Mouse (Mus musculus): ENCODE results near the gene Adcyap1. TPM values are rescaled to one million over a fixed set of nuclear protein-coding genes. Genes with fewer than 3 reads are reported as not detected.

The Adcyap1 gene
- not detected for polyA plus RNA-seq (2017; shearing (Covaris generic))

DNA sequence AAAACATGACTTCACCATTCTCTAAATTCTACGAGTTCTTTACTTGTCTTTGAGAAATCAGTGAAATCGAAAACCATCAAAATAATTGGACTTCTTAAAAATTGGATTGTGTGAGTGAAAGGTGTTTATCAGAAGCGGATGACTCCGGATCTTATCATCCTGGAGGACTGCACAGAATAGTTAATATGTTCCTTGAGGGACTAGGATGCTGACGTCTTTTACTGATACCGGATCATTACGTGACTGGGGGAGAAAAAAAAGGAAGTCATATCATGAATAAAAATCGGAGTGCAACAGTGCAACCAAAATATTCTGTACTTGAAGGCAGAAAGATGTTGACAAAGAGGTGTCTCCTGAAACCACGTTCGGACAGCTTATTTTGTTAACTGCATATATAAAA, at the start of gene Adcyap1:
Gene Adcyap1 (plus strand): TSS at position 301 of the 400 bp plus-strand sequence.
- no peak for ATAC-seq

DNA sequence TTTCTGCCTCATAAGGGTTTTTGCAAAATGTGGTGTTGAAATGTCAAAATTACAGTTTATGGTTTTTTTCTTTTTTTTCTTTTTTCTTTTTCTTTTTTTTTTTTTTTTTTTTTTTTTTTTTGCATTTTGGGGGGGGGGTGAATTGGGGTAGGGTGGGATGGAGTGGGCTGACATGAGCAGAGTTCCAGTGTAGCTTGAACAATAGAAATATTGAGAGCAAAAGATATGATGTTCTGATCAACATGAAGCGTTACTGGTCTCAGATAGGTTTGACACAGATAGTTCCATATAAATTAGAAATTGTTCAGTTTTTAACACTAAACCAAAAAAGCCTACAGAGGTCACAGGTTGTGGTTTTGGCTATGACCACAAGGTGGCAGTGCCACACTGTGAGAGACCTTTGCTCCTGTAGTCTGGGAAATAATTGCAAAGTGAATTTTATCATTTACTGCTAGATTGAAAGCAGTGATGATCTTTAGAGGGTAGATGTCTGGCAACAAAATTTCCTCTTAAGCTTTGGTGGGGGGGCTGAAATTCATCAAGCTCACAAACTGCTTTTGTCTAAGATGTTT, 40.5 kb upstream of the Adcyap1 start:
- ATAC-seq = peak; percentile 51

DNA sequence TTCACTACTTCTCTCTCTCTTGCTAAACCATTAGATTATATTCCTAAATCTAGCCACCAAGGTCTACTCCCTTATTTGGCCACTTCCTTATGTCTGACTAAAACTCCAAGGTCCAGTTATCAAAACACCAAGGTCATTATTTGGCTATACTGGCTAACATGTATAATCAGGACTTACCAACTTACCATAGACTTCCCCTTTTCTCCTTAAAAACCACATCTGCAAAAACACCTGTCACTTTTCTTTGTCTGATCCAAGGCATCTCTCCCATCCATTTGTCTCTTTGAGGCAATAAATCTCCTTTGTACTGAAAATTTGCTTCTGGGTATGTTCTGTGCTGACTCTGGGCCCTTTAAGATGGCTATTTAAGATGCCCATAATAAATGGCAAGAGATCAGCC, 29.2 kb upstream of the Adcyap1 start:
- ATAC-seq = no peak

DNA sequence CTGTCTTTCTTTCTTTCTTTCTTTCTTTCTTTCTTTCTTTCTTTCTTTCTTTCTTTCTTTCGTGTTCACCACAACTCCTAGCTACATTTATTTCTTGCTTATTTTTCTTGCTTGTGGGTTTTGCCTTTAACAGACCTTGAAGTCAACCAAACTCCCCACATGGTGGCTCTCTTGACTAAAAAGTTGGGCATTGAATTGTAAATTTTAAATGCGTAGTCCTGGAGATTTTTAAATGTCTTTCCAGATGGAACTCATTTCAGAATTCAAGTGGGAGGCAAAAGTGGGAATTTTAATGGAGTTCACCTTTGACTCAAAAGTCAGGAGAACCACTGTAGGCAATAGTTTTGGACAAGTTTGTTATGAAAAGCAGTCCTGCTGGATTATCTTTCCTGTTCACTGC, 2.0 kb upstream of the Adcyap1 start:
- ATAC-seq = no peak

DNA sequence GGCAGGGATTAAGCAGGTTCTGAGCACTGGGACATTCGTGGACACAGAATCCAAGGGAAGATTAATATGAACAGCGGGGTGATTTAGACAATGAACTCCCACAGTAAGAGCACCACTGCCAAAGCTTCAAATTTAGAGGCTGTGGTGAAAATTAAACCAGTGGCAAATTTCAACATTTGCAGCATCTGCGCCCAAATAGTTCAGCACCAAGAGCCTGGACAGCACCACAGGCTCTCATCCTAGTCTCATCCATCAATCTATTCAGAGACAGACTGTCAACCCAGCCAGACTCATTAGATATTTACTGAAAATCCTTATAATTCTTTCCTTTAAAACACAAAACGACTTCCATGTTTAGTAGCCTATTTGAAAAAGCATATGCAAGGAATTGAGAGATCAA, 604 bp upstream of the Adcyap1 start:
- ATAC-seq = no peak

DNA sequence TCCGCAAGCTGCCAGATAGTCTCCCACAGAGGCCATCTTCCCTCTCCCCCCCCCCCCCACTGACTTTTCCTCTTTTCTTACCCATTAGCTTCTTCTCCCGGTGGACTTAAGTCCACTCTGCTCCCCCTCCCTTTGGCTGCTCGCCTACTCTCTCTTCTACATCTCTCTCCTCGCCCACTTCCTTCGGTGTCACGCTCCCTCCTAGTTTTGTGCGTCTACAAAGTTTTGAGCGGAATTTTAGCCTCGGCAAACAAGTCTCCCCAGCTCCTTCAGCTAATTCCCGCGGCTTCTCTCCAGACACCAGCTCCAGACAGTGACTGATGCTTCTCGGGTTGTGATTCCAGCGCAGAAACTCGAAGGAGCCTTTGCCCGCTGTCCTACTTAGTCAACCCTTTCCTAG, 401 bp downstream of the Adcyap1 start:
- ATAC-seq = no peak

DNA sequence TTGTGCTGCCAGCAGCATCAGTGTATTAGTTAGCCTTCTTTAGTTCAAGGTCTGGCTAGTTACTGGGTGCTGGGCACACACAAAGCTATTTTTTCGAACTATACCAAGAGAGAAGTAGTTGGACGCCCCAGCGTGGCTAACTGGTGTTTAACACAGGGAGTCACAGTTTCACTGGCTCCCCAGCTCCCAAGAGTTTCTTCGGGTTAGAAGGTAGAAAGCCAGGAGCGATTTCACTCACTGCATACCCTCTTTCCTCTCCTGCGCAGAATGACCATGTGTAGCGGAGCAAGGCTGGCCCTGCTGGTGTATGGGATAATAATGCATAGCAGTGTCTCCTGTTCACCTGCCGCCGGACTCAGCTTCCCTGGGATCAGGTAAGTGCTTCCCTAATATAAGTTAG, 930 bp downstream of the Adcyap1 start:
- no peak for ATAC-seq

DNA sequence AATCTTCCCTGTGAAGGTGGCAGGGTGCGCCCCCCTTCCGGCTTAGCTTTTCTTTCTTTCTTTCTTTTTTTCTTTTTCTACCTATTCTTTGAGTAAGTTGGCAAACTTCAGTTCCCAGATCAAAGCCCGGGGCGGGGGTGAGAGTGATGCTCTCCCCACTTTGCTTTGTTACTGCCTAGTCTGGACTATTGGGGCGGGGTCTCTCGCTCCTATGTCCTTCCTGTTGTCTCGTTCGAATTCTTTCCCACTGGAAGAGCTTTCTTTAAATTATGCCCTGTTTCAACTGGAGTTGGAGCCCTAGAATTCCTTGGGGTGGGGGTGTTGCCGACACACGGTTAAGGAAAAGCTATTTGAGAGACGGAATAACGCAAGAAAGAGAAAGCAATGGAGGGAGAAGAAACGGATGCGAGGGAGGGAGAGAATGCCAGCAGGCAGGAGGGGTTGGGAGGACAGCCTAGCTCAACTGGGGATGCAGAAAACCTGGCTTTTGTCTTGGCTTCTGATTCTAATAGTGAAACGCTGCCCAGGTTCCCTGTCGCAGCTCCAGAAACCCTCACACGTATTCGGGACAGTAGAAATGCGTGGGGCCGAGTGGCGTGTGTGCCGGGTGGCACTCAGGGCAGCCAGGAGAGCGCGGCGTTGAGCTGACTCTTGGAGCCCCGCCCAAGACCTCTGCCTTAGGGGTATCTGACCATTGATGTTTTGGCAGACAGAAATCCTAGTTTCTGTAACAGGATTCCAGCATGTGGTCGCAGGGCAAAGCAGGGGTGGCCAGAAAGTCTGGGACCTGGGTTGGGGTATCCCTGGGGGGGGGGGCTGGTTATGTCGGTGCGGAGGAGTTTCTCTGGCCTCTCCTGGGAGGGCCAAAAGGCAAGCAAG, 1.8 kb downstream of the Adcyap1 start:
- no peak for ATAC-seq

DNA sequence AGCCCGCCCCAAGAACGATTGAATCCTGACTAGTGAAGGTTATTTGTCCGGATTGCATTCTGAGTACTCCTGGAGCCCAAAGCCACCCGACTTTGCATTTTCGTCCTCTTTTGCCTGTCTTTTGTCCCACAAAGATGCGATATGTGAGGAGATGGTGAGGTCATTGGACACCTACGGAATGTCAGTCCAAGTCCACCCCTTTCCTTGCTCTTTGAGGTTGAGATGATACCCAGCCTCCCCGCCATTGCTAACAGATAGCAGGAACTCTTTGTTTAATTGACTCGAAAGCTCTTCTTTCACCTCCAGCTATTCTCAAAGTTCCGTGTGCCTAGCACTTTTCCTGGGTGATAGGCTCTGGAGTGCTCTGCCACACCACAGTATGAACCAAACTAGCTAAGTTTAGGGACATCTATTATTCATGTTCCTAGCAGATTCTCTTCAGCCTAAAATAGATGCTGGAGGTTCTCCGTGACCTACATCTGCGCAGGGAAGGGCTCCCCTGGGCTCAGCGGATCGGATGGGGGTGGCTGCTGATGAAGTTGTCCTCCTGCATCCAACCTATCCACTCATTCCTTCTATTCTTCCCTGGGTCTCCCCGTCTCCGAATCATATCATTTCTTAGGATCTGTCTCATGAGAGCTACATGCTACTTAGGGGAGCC, 2.6 kb downstream of the Adcyap1 start:
- ATAC-seq = no peak

DNA sequence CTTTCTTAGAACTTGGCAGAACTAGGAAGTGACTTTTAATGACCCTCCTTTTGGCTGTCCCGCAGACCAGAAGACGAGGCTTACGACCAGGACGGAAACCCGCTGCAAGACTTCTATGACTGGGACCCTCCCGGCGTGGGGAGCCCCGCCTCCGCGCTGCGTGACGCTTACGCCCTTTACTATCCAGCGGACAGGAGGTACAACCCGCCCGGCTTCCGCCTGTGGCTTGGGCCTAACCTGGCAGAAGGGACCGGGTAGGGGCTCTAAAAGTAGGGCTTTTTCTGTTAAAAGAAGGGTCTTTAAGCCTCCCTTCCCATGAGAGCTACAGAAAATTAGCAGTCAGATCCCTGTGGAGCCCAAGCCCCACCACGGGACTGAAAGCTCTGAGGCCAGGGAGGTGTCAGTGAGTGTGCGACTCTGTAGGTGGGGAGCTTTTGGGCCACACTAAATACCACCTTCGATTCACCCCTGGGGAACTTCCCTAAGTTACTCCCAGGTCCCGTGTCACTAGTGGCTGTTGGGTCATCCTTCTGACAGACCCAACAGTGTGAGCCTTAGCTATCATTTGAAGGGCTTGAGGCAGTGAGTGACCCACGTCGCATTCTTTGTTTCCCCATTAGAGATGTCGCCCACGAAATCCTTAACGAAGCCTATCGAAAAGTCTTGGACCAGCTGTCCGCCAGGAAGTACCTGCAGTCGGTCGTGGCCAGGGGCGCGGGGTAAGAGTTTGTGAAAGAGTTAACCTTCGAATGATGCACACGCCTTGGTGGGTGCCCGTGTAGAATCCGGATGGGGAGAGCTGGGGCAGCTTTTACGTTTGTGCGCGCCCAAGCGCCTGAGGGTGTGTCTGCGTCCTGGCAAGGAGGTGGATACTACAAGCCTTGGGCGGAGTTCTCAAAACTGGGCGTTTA, 3.6 kb downstream of the Adcyap1 start:
- no peak for ATAC-seq

DNA sequence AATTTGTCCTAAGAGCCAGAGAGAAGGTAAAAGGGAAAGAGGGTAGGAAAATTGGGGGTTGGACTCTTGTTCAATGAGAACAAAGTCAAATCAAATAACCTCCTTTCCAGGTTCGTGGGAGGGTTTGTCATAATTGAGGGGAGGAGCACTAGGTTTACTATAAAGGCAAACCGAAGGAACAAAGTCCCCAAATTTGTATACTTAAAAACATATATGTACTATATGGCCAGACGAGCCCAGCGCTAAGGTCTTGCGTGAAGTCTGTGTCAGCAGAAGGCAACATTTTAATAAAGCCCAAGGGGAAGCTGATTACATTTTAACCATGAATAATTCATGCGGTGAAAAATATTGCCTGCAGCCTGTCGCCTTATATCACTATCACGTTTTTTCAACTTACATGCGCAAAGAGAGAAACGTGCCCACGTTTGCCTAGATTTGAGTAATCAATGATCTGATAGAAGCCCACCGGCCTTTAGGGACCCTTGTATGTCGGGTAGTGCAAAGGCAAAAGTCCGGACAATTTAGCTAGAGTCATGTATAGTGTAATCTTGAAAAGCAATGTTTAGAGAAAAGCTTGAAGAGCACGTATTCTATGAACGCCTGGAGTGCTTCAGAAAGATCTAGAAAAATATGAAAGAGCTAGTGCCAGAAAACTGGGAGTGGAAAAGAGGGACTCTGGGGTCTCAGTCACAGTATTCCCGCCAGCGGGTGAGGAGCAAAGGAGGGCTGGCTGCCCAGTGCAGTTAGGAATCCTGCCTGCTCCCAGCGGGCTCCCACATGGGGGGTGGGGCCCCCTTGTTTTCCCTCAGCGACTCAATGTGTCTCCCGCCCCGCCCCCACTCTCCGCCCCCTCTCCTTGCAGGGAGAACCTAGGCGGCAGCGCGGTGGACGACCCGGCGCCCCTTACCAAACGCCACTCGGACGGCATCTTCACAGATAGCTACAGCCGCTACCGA, 4.5 kb downstream of the Adcyap1 start:
- ATAC-seq = no peak

DNA sequence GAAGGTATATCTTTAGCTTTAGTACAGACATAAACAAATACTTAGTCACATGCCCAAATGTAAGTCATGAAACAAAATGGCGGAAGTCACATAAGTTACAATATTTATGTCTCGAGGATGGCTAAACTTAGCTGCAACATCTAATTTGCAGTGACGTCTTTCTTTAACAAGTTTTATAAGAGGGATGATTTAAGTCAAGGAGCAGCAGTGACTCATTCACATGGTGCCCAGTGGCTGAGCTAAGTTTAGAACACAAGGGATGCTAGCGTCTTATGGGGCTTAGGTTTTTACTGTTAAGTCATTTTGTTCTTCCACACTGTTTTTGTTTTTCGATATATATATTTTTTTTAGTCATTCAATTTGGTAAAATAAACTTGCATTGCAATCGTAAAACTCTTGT, 19.0 kb downstream of the Adcyap1 start:
- ATAC-seq = no peak

DNA sequence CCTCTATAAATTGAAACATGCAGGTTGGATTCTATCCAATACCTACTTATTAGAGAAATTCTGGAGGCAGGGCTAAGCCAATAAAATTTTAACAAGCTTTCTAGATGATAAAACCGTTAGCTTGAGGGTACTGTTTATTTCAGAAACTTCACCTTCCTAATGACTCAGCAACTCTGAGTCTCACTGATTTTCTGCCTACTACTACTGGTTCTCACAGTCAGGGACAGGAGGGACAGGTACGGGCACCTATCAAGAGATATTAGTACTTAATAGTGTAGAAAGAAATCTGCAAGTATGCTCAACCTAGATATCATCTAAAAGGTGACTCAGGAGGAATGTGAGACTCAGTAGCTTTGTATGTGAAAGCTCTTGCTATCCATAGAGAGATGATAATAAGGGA, 19.8 kb downstream of the Adcyap1 start:
- no peak for ATAC-seq

DNA sequence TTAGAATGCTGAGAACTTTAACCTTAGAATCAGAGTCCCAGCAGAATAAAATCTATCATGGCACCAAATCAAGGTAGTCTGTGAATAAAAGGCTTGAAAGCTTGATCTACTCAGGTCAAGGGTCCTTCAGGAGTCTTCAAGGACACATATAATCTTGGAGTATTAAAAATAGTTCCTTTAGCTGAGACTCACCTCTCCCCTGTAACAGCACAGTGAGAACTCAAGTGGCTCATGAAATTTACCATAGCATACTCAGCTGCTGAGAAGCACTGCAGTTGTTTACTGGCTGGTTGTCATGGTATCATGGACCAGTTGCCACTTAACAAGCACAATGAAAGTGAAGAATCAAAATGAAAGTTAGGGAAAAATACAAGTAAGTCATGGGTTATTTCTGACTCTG, 38.5 kb downstream of the Adcyap1 start:
- no peak for ATAC-seq
